Mouse (Mus musculus) ES-E14 (cell line): ENCODE measurements at regions not wholly inside any gene's neighbourhood (a gene's known extent, or its start where the extent isn't known, plus 50 kb on each side); places are given as distances from the start of the nearest gene placed in this dataset.

ENCODE experiments used
- DNase-seq: peaks from one replicate; pipeline ENCODE4 v3.0.0-alpha.2; 2013; ENCODE audit warnings: low read depth, low spot score
- H3K27ac ChIP-seq: 2 replicates; pipeline ENCODE4 v1.5.1; 2012; ENCODE audit warnings: low read depth, mild to moderate bottlenecking, low read length, moderate library complexity, mixed read lengths; ENCODE audit not compliant: poor library complexity, insufficient read depth, severe bottlenecking
- H3K36me3 ChIP-seq: 2 replicates; pipeline ENCODE4 v1.6.1; 2012; ENCODE audit warnings: mild to moderate bottlenecking, low read length, moderate library complexity, mixed read lengths; ENCODE audit not compliant: control insufficient read depth, poor library complexity, insufficient read depth, severe bottlenecking
- H3K4me1 ChIP-seq, 2 experiments: fragments of 150-350 bp in 1 of 2; sonication (generic) in 1 of 2; 2 replicates each; pipeline ENCODE4 v1.6.1; 2012; ENCODE audit warnings: low read length in 2 of 2, mild to moderate bottlenecking in 1 of 2, mixed read lengths in 1 of 2; ENCODE audit not compliant: control insufficient read depth in 2 of 2, insufficient read depth in 2 of 2, poor library complexity in 1 of 2
- H3K4me3 ChIP-seq, 2 experiments: fragments of 150-350 bp in 1 of 2; sonication (generic) in 1 of 2; 2 replicates each; pipeline ENCODE4 v1.5.1; 2012; ENCODE audit warnings: low read length in 2 of 2, low read depth in 1 of 2, mild to moderate bottlenecking in 1 of 2, mixed read lengths in 1 of 2; ENCODE audit not compliant: insufficient read depth in 1 of 2, poor library complexity in 1 of 2, severe bottlenecking in 1 of 2
- H3K9ac ChIP-seq: 2 replicates; pipeline ENCODE4 v1.6.1; 2012; ENCODE audit warnings: low read depth, mild to moderate bottlenecking, low read length, mixed read lengths; ENCODE audit not compliant: poor library complexity, insufficient read depth, severe bottlenecking
- H3K9me3 ChIP-seq: fragments of 150-350 bp; sonication (generic); 2 replicates; pipeline ENCODE4 v1.6.1; 2012; ENCODE audit warnings: low read depth, mild to moderate bottlenecking, low read length; ENCODE audit not compliant: control insufficient read depth, insufficient read depth
- CHD2 ChIP-seq: IDR thresholded peaks from 2 replicates; pipeline ENCODE4 v1.6.1; 2014; ENCODE audit warnings: mild to moderate bottlenecking, low read depth, low read length, inconsistent platforms
- HCFC1 ChIP-seq: IDR thresholded peaks from 2 replicates; pipeline ENCODE4 v1.6.1; 2012; ENCODE audit warnings: low read length, inconsistent platforms, borderline replicate concordance; ENCODE audit not compliant: insufficient read depth
- MAFK ChIP-seq: IDR thresholded peaks from 2 replicates; pipeline ENCODE4 v1.6.1; 2014; ENCODE audit warnings: mild to moderate bottlenecking, low read depth, low read length, inconsistent platforms; ENCODE audit not compliant: insufficient read depth
- ZC3H11A ChIP-seq: IDR thresholded peaks from 2 replicates; pipeline ENCODE4 v1.6.1; 2012; ENCODE audit warnings: low read depth, mild to moderate bottlenecking, inconsistent platforms, low read length, borderline replicate concordance
- ZNF384 ChIP-seq: IDR thresholded peaks from 2 replicates; pipeline ENCODE4 v1.6.1; 2012; ENCODE audit warnings: low read depth, low read length, inconsistent platforms
- in situ Hi-C, 2 experiments: fragments of 600-800 bp; cut with MboI; formaldehyde crosslinking; loops; one replicate each; pipeline ENCODE4 v1.15.1; 2025; ENCODE audit warnings: low sequenced_read_pairs in 2 of 2, inconsistent platforms in 1 of 2; ENCODE audit not compliant: unreplicated experiment in 2 of 2

DNA sequence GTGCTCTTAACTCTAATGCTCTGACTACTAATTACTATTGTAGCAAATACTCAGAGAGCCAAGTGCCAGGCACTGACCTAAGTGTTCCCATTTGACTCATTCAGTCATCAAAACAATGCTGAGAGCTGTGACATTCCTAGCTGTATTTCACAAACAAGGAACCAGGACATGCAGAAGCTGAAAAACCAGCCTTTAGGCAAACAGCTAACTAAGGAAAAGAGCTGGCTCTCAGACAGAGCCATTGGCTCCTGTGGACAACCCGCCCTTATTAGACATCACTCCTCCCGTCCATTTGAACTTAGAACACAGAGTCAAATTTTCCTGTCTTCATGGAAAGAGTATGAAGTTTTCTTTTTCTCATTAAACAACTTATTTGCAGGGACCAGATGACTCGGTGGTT lies 88.5 kb upstream of the Zfp648 start:
- no peak for TF ChIP-seq ZNF384
- no peak for TF ChIP-seq ZC3H11A
- no peak for TF ChIP-seq MAFK
- no peak for TF ChIP-seq HCFC1
- no peak for TF ChIP-seq CHD2
- H3K4me3 ChIP-seq = no peak overlapping the region
- H3K9me3 ChIP-seq = no peaks in the 10 kb centered on the region
- in situ Hi-C loops = loop anchor here in 1 of 2 experiments (10.0 kb wide), 1 partner anchor 218 kb away; the partner anchor contains the start of genes Glul and Teddm1a
- H3K36me3 ChIP-seq = no peaks in the 10 kb centered on the region
- H3K9ac ChIP-seq = no peak overlapping the region
- no peak overlapping the region for H3K27ac ChIP-seq
- H3K4me1 ChIP-seq = no peaks in the 10 kb centered on the region
- DNase-seq = no peak

DNA sequence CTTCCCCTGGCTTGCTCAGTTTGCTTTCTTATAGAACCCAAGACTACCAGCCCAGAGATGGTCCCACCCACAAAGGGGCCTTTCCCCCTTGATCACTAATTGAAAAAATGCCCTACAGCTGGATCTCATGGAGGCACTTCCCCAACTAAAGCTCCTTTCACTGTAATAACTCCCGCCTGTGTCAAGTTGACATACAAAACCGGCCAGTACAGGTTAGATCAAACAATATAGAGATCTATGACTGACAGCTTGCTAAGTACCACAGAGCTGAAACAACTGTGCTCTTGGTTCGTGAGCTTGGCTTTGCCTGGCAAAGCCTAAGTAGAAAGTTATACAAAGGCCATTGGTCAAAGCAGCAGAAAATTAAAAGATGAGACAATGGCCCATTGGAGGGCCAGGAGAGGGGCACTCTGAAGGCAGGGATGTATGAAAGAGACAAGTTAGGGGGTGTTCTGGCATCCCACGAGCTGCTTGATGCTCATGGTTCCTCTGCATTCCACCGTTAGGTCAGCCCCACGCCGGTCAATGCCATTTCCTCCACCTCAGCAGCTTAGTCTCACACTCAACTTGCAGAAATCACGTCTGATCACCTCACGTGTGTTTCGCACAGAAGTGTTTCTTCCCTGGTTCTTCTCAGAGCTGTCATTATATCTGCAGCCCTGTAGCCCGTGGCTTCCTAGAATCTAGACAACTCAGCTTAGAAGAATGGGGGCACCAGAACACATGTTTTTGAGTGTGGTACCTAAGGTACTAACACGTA lies 87.5 kb upstream of the Zfp648 start:
- H3K36me3 ChIP-seq = no peaks in the 10 kb centered on the region
- H3K9ac ChIP-seq = no peak overlapping the region
- no peak overlapping the region for H3K4me3 ChIP-seq
- in situ Hi-C loops = loop anchor here in 1 of 2 experiments (10.0 kb wide), 1 partner anchor 219 kb away; the partner anchor contains the start of genes Glul and Teddm1a
- no peak for DNase-seq
- TF ChIP-seq ZC3H11A = no peak
- no peak for TF ChIP-seq ZNF384
- no peak for TF ChIP-seq CHD2
- TF ChIP-seq HCFC1 = no peak
- TF ChIP-seq MAFK = no peak
- H3K27ac ChIP-seq = no peak overlapping the region
- no peaks in the 10 kb centered on the region for H3K9me3 ChIP-seq
- peaks cover 0 to 5% of the 10 kb centered on the region in 2 experiments; a peak in 1 of 4 replicates for H3K4me1 ChIP-seq

DNA sequence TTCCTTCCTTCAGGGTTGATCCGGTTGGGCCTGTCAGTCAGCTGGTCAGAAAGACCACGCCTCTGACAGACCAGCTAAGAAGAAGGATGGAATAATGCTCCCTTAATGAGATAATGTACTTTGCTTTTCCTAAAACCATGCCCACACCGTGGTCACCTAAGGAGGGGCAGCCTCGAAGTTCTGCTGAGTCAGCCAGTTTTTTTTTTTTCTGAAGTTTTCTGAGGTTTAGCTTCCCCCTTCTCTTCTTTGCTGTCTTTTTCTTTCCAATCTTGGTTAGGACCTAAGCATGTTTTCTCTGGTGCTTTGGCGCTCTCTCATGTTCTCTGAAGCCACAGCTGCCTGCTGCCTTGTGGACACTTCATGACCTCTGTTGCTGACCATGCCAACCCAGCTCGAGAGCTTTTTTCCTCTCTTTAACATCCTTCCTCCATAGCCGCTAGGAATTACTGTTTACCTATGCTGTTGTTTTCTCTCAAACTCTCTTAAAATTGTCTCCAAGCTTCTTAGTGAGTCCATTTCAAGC lies 84.7 kb upstream of the Zfp648 start:
- H3K9me3 ChIP-seq = no peaks in the 10 kb centered on the region
- TF ChIP-seq MAFK = peak; percentile 94
- no peak for TF ChIP-seq ZNF384
- peaks cover 0 to 5% of the 10 kb centered on the region in 2 experiments; a peak in 1 of 4 replicates for H3K4me1 ChIP-seq
- no peak overlapping the region for H3K9ac ChIP-seq
- in situ Hi-C loops = loop anchor here in 1 of 2 experiments (10.0 kb wide), 1 partner anchor 221 kb away; the partner anchor contains the start of genes Glul and Teddm1a
- no peaks in the 10 kb centered on the region for H3K36me3 ChIP-seq
- H3K4me3 ChIP-seq = no peak overlapping the region
- no peak overlapping the region for H3K27ac ChIP-seq
- no peak for DNase-seq

DNA sequence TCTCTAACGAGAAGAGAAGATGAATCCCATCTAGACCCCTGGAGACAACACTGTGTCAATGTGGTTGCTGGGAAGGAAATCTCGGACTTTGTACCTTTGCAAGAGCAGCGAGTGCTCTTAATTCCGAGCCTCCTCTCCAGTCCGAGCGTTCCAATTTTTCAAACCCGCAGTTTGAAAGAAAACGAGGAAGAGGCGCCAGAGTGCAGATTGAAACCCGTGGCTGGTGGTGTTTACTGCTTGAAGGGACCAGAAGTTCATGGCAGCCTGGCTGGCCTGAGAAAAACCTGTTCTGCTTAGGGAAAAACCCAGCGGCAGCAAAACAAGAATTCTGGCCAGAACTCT lies 83.7 kb upstream of the Zfp648 start:
- no peak for DNase-seq
- Histone ChIP-seq H3K9me3 (no peaks in the 10 kb centered on the region), H3K27ac (no peak overlapping the region), H3K9ac (peak overlapping the region; percentile 52; the same call in 1 of the 2 replicates), H3K4me3 (peak overlapping the region; percentile 20 to 24; a peak in 2 of 4 replicates), H3K36me3 (no peaks in the 10 kb centered on the region), H3K4me1 (peaks cover 0 to 5% of the 10 kb centered on the region in 2 experiments; a peak in 1 of 4 replicates)
- TF ChIP-seq MAFK (no peak), ZC3H11A (no peak), ZNF384 (no peak), HCFC1 (no peak), CHD2 (no peak)
- in situ Hi-C loops = loop anchor here in 1 of 2 experiments (10.0 kb wide), 1 partner anchor 223 kb away; the partner anchor contains the start of genes Glul and Teddm1a
